Mouse (Mus musculus) heart, adult 8-10 months (tissue): ENCODE measurements around the gene Cept1. TPM values are rescaled to one million over a fixed set of nuclear protein-coding genes. Genes with fewer than 3 reads are reported as not detected.
"Not testable (repeated sequence)": the region's sequence is repeated elsewhere in the genome, so short reads cannot be mapped to it uniquely, and the experiment has no call there.

Experiments used
- DNase-seq: peaks from one replicate; pipeline ENCODE4 v3.0.0; 2022; ENCODE audit warnings: low spot score
- total RNA-seq, 4 experiments: library from RNA; stranded (reverse); gene quantifications; 2 replicates each; pipeline ENCODE4 v1.2.4; 2022

The Cept1 gene
- 10 to 100 TPM; 15.9 to 23.5 (median 18.3) TPM for total RNA-seq

- DNase-seq = peak; percentile 94
Observed at GRCm38 (mm10) chr3:106547171-106547923, at the start of gene Cept1, which contains the start of gene Dram2. Gene Cept1 (minus strand): TSS chr3:106547802. Gene Dram2 (plus strand): TSS chr3:106547798.

DNA sequence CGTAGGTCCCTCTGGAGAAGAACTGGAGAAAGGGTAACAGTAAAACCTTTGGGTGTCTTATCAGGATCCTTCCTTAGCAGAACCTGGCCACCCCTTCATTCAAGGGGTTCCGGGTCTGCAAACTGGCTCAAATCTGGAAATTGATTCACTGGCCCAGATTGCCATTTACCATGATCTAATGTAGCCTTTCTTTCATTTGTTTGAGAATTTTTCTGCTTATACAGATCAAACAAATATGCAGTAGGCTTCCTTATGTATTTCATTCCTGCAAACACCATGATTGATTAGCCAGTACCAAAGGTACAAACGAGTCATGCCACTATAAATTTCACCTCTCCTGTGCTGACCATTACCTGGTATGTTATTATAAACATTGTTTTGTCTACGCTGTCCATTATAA, 46.0 kb upstream of the Cept1 start:
- DNase-seq = not testable (repeated sequence)

GRCm38 (mm10) chr3:106579296-106579695, 31.7 kb upstream of the Cept1 start:
- DNase-seq = no peak

DNA sequence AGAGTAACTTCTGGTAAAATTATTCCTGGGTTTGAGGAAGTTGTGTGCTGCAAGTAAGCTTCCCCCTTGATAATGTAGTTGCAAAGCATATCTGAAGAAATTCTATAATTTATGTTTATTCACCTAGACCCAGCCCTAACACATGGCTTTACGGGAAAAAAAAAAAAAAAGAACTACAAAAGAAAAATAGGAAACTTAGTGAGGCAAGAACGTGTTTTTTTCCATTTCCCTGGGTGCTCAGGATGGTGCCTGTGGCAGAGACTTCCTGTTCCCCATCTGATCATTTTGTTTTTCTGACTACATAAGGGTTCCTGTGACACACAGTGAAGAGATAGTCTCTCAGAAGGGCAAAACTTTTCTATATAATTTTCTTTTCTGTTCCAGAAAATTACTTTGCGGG, 25.6 kb upstream of the Cept1 start:
- DNase-seq = no peak

DNA sequence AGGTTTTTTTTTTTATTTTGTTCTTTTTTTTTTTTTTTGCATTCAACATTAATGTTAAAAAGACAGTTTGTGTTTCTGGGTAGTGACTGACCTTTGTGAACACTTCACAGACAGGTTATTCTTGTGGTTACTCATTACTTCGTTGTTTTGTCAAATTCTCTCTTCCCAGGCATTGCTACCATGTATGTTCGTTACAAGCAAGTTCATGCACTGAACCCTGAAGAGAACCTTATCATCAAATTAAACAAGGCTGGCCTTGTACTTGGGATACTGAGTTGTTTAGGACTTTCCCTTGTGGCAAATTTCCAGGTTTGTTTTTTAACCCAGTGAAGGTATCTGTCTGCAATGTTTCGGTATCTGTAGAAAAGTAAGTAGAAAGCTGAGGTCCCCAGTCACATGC, 18.3 kb upstream of the Cept1 start:
- no peak for DNase-seq

GRCm38 (mm10) chr3:106558271-106558670, 10.7 kb upstream of the Cept1 start:
- DNase-seq = no peak

- DNase-seq = no peak
Observed at GRCm38 (mm10) chr3:106555743-106556250, 8.2 kb upstream of the Cept1 start.

DNA sequence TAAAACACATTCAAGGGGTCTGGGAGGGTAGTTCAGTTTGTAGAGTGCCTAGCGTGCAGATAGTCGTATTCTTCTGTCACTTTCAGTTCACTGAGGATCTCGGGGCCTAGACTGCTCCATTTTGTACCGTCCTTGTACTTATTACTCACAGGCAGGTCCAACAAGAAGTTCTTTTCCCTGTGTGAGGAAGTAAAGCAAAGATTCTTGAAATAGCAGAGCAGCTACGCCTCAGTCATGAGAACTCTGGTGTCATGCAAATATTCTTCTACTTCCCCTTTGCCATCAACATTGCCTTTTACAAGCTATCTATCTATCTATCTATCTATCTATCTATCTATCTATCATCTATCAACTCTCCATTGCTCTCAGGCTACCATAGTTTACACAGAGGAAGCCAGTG, 5.8 kb upstream of the Cept1 start:
- DNase-seq = peak; percentile 24

DNA sequence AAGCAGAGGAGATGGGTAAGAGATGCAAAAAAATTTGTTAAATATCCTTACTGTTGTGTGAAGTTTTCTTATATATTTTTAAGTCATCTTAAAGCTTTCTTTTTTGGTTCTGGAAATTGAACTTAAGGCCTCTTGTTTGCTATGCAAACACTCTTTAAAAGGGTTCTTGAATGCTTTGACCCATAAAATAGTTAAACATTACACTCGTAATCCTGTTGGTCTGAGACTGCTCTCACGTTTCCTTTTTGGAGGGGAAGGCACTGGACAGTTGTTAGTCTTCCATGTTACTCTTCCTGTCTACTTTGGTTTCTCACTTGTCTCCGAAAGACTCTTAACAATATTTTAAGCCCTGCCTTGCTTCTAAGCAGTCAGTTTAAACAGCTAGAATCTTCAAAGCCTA, 1.4 kb upstream of the Cept1 start:
- DNase-seq = no peak

- peak; percentile 79 for DNase-seq
Observed at GRCm38 (mm10) chr3:106547924-106548539, 430 bp upstream of the Cept1 start.

GRCm38 (mm10) chr3:106544721-106545316, 2.8 kb downstream of the Cept1 start:
- no peak for DNase-seq

GRCm38 (mm10) chr3:106533277-106533676, 14.3 kb downstream of the Cept1 start:
- no peak for DNase-seq

GRCm38 (mm10) chr3:106528032-106528431, 19.6 kb downstream of the Cept1 start:
- DNase-seq = no peak

DNA sequence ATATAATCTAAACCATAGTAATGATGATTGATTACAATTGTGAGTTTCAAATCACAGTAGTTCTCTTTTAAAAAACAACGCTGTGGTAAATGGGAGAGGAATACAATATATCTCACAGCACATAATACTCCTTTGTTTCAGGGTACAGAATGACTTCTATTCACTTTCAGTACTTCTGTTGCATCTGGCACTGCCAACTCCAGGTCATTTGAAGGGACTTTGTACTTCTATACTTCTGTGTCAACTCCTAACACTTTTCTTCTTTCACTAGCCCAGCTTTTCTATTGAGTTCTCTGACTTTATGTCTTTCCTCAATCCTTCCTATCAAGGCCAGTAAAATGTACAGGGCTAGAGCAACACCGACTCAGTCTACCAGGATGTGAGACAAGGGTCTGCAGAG, 21.2 kb downstream of the Cept1 start:
- no peak for DNase-seq

DNA sequence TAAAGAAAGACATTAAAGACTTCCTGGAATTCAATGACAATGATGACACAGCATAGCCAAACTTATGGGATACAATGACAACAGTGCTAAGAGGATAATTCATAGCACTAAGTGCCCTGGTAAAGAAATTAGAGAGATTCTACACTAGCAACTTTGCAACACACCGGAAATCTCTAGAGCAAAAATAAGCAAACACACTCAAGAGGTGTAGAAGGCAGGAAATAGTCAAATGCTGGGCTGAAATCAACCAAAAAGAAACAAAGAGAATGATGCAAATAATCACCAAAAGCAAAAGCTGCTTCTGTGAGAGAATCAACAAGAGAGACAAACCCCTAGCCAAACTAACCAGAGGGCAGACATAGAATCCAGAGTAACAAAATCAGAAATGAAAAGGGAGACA, 24.9 kb downstream of the Cept1 start:
- DNase-seq = no peak

DNA sequence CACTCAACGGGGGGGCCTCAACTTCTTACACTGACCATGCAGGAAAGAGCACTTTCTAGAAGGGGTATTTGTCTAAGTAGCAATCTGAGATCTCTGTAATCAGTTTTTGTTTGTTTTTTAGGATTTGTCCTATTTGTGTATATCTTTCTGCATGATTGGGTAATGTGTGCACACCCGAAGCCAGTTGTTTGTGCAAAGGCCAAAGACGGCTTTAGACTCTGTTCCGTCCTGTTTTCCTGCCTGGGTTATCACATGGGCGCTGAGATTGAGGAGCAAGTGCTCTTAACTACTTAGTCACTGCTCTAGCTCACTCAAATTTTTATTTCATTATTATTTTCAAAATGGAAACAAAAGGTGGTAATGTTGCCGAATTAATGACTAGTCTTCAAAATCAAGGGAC, 32.6 kb downstream of the Cept1 start:
- no peak for DNase-seq

DNA sequence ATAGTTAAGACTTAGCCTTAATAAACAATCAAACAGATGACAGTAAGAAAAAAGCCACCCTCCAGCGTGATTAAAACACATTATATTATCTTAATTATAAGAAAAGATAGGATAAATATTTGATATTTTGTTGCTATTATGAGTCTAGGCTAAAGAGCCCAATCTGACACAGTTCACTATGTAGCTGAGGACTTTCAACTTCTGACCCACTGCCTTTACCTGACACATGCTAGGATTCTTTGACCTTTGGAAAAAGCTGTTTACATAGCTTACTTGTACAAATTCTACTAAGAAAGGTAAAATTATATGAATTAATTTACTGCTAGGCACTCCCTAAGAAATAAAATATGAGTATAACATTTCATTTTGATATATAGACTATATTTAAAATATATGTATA, 36.9 kb downstream of the Cept1 start:
- DNase-seq = no peak

- no peak for DNase-seq
Observed at GRCm38 (mm10) chr3:106502892-106503291, 44.7 kb downstream of the Cept1 start.

- no peak for DNase-seq
Observed at GRCm38 (mm10) chr3:106500510-106500909, 47.1 kb downstream of the Cept1 start.

DNA sequence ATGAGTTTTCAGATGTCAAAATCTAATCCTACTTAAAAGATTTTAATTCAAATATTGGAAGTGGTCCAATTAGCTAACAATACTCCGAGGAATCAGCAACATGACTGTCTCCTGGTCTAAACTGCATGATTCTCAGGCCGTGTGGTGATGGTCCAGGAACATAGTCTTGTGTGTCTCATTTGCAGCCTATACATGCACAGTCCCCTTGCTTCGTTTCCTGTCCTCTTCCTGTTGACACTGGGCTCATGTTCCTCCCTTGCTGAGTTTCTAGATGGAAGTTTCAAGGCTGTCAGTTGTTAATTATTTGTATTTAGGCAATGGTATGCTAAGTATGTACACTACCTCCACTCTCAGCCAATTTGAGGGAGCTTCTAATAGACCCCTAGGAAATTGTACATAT, 50.6 kb downstream of the Cept1 start:
- no peak for DNase-seq

- DNase-seq = no peak
Observed at GRCm38 (mm10) chr3:106496045-106496721, 51.4 kb downstream of the Cept1 start.
